Mouse (Mus musculus): ENCODE results near the gene Wdfy4.

DNA sequence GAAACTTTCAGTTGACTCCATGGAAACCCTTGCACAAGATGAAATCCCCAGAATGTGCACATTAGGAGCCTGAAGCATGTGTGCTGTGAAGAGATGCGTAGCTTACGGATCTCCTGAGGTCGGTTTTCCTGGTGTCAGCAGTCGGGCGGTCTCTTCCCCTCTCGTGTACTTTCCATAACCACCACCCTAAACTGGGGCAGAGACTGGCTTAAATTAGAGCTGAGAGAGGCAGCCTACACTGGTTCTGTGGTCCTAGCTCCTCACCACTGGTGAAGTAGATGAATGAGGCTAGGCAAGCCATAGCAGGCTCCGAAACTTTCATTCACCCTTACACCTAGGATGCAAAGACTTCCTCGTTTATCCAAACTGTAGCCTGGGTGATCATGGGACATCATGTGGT is 253.1 kb downstream of the Wdfy4 start:
- TF ChIP-seq POLR2A (IDR thresholded peaks at IDR 0.05; ENCODE audit: low read depth, low read length): no peak
- TF ChIP-seq CTCF (IDR thresholded peaks at IDR 0.05; ENCODE audit: borderline replicate concordance, insufficient read depth, low read length): no peak
